Mouse (Mus musculus): ENCODE measurements around the gene Rpp25l. TPM values are rescaled to one million over a fixed set of nuclear protein-coding genes. Genes with fewer than 3 reads are reported as not detected.
A peak's percentile ranks its signal among the peaks of the same experiment; 100 is the strongest.

The Rpp25l gene
- polyA plus RNA-seq, 1 experiment from 2014 or later = 93.3 TPM

DNA sequence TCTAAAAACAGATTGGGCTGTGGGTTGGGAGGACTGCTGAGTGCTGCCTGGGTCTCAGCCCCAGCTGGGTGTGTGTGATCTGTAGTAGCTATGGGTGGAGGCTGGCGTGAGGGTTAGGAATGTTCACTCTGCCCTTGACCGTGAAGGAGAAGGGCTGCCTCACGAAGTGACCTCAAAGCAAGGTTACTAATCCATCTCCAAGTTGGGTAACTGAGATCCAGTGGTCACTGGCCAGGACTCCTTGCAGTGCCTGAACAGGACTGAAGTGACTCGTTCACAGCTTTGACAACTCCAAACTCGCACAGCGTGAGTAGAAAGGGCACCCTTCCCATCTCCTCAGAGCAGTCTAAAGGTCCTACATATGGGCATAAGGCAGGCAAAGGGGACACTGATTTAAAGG lies 34.5 kb downstream of the Rpp25l start:
- no peaks in the 10 kb centered on the region for H3K36me3 ChIP-seq
- no peak overlapping the region for H3K9ac ChIP-seq
- H3K27ac ChIP-seq = no peak overlapping the region
- no peak overlapping the region for H3K4me3 ChIP-seq
- H3K27me3 ChIP-seq = no peaks in the 10 kb centered on the region
- no peaks in the 10 kb centered on the region for H3K9me3 ChIP-seq
- no peak overlapping the region for H3K4me2 ChIP-seq
- 80% methylated on average over 6 of the region's 6 CpGs for WGBS
- H3K4me1 ChIP-seq = peaks cover 56% of the 10 kb centered on the region
- no peak for ATAC-seq (ENCODE audit: insufficient number of reproducible peaks, insufficient read depth, low FRiP score, low TSS enrichment, low read depth)

GRCm38 (mm10) chr4:41677006-41677629 lies 36.2 kb downstream of the Rpp25l start:
- no peaks in the 10 kb centered on the region for H3K9me3 ChIP-seq
- 48% methylated on average over 12 of the region's 13 CpGs for WGBS
- H3K4me1 ChIP-seq = peaks cover 54% of the 10 kb centered on the region
- H3K4me3 ChIP-seq = no peak overlapping the region
- H3K4me2 ChIP-seq = no peak overlapping the region
- H3K36me3 ChIP-seq = no peaks in the 10 kb centered on the region
- H3K9ac ChIP-seq = 0 out of 2 replicates have a peak overlapping the region, but pooled peaks have one; percentile 1
- H3K27me3 ChIP-seq = peaks cover 4% of the 10 kb centered on the region; the same call in 1 of the 2 replicates
- no peak overlapping the region for H3K27ac ChIP-seq
- ATAC-seq (ENCODE audit: insufficient number of reproducible peaks, insufficient read depth, low FRiP score, low TSS enrichment, low read depth) = no peak

GRCm38 (mm10) chr4:41676248-41677005 lies 36.9 kb downstream of the Rpp25l start:
- 68% methylated on average over 17 of the region's 17 CpGs for WGBS
- H3K4me3 ChIP-seq = no peak overlapping the region
- no peak for ATAC-seq (ENCODE audit: insufficient number of reproducible peaks, insufficient read depth, low FRiP score, low TSS enrichment, low read depth)
- H3K27ac ChIP-seq = no peak overlapping the region
- 0 out of 2 replicates have a peak overlapping the region, but pooled peaks have one; percentile 7 for H3K4me2 ChIP-seq
- no peaks in the 10 kb centered on the region for H3K9me3 ChIP-seq
- no peaks in the 10 kb centered on the region for H3K36me3 ChIP-seq
- H3K4me1 ChIP-seq = peaks cover 59% of the 10 kb centered on the region
- H3K27me3 ChIP-seq = peaks cover 4% of the 10 kb centered on the region; the same call in 1 of the 2 replicates
- 0 out of 2 replicates have a peak overlapping the region, but pooled peaks have one; percentile 22 for H3K9ac ChIP-seq

DNA sequence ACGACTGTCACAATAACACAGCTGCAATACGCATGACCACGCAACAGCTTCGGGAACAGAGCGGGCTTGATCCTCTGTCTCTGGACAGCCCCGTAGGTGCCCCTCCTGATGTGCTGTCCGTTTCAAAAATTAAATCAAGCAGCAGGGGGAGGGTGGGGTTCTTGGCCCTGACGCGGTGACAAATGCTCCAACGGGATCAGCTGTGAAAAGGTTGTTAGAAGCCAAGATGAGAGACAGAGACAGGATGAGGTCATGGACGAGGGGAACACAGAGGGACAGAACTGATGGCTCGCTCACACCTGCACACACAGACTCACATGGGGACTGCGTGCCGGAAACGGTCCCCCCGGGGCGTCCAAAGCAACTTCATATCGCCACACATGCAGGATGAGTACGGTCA lies 40.1 kb downstream of the Rpp25l start:
- no peak for ATAC-seq (ENCODE audit: insufficient number of reproducible peaks, insufficient read depth, low FRiP score, low TSS enrichment, low read depth)
- 70% methylated on average over 19 of the region's 19 CpGs for WGBS
- Histone ChIP-seq H3K4me2 (no peak overlapping the region), H3K27me3 (peaks cover 4% of the 10 kb centered on the region; the same call in 1 of the 2 replicates), H3K9me3 (no peaks in the 10 kb centered on the region), H3K4me1 (peaks cover 38% of the 10 kb centered on the region), H3K4me3 (no peak overlapping the region), H3K36me3 (no peaks in the 10 kb centered on the region), H3K27ac (no peak overlapping the region), H3K9ac (no peak overlapping the region)

GRCm38 (mm10) chr4:41672522-41672963 lies 40.8 kb downstream of the Rpp25l start:
- H3K9ac ChIP-seq = peak overlapping the region; percentile 12; the same call in 1 of the 2 replicates
- H3K4me1 ChIP-seq = peaks cover 35% of the 10 kb centered on the region
- WGBS = 40% methylated on average over 8 of the region's 8 CpGs
- peaks cover 4% of the 10 kb centered on the region; the same call in 1 of the 2 replicates for H3K27me3 ChIP-seq
- H3K27ac ChIP-seq = no peak overlapping the region
- H3K4me2 ChIP-seq = no peak overlapping the region
- no peaks in the 10 kb centered on the region for H3K9me3 ChIP-seq
- H3K36me3 ChIP-seq = no peaks in the 10 kb centered on the region
- ATAC-seq (ENCODE audit: insufficient number of reproducible peaks, insufficient read depth, low FRiP score, low TSS enrichment, low read depth) = no peak
- H3K4me3 ChIP-seq = no peak overlapping the region

- WGBS = 15% methylated on average over 8 of the region's 8 CpGs
- H3K36me3 ChIP-seq = no peaks in the 10 kb centered on the region
- H3K4me1 ChIP-seq = peaks cover 30% of the 10 kb centered on the region
- ATAC-seq (ENCODE audit: insufficient number of reproducible peaks, insufficient read depth, low FRiP score, low TSS enrichment, low read depth) = no peak
- no peak overlapping the region for H3K27ac ChIP-seq
- H3K4me2 ChIP-seq = peak overlapping the region; percentile 14; the same call in 1 of the 2 replicates
- peaks cover 4% of the 10 kb centered on the region; the same call in 1 of the 2 replicates for H3K27me3 ChIP-seq
- H3K9ac ChIP-seq = peak overlapping the region; percentile 12; the same call in 1 of the 2 replicates
- no peak overlapping the region for H3K4me3 ChIP-seq
- no peaks in the 10 kb centered on the region for H3K9me3 ChIP-seq
Observed at GRCm38 (mm10) chr4:41671963-41672480, 41.3 kb downstream of the Rpp25l start.

DNA sequence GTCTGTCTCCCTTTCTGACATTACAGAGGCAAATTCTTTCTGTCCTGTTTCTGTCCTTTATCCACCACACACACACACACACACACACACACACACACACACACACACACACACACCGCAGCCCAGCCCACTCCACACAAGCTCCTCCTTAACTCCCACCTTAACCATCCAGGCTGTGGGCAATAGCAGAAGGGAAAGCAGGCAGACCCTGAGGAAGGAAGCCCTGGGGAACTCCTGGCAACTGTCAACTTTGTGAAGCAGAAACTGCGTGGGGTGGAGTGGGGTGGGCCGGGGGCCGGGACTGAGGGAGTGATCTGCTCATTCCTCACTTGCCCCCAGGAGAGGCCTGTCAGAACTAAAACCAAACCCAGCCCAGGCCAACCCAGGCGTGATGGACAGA lies 41.8 kb downstream of the Rpp25l start:
- Histone ChIP-seq H3K36me3 (no peaks in the 10 kb centered on the region), H3K4me3 (no peak overlapping the region), H3K4me1 (peaks cover 27% of the 10 kb centered on the region), H3K27ac (no peak overlapping the region), H3K9me3 (no peaks in the 10 kb centered on the region), H3K4me2 (peak overlapping the region; percentile 14; the same call in 1 of the 2 replicates), H3K27me3 (peaks cover 4% of the 10 kb centered on the region; the same call in 1 of the 2 replicates), H3K9ac (peak overlapping the region; percentile 46; the same call in 1 of the 2 replicates)
- 37% methylated on average over 5 of the region's 5 CpGs for WGBS
- no peak for ATAC-seq (ENCODE audit: insufficient number of reproducible peaks, insufficient read depth, low FRiP score, low TSS enrichment, low read depth)

DNA sequence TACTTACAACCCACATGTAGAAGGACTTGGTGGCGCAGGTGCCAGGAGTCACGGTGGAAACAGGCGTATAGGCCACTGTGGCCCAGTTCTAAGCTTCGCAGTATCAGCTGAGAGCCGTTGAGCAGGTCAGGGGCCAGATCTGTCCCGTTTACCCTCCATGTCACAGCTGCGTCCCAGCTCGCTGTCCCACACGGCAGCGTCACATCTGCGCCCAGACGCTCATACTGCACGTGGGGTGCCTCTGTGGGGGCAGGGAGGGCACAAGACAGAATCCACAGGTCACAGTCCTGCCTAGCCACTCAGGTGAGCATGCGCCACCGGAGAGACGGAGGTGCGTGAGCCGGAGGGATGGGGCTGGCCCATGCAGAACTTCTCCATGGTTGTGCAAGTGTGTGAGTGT lies 42.5 kb downstream of the Rpp25l start:
- no peak overlapping the region for H3K4me3 ChIP-seq
- ATAC-seq (ENCODE audit: insufficient number of reproducible peaks, insufficient read depth, low FRiP score, low TSS enrichment, low read depth) = no peak
- H3K27me3 ChIP-seq = peaks cover 4% of the 10 kb centered on the region; the same call in 1 of the 2 replicates

GRCm38 (mm10) chr4:41666646-41667045 lies 46.7 kb downstream of the Rpp25l start:
- peaks cover 7% of the 10 kb centered on the region; the same call in 1 of the 2 replicates for H3K36me3 ChIP-seq
- no peak overlapping the region for H3K4me2 ChIP-seq
- no peak for ATAC-seq (ENCODE audit: insufficient number of reproducible peaks, insufficient read depth, low FRiP score, low TSS enrichment, low read depth)
- H3K4me3 ChIP-seq = no peak overlapping the region
- H3K9ac ChIP-seq = no peak overlapping the region
- H3K9me3 ChIP-seq = no peaks in the 10 kb centered on the region
- WGBS = 83% methylated on average over 11 of the region's 11 CpGs
- H3K4me1 ChIP-seq = peaks cover 44% of the 10 kb centered on the region
- peaks cover 18% of the 10 kb centered on the region for H3K27me3 ChIP-seq
- no peak overlapping the region for H3K27ac ChIP-seq

More for the DNA sequence above, 42.5 kb downstream of the Rpp25l start:
- Histone ChIP-seq H3K9me3 (no peaks in the 10 kb centered on the region), H3K9ac (no peak overlapping the region), H3K4me1 (peaks cover 22% of the 10 kb centered on the region), H3K4me2 (no peak overlapping the region), H3K27ac (no peak overlapping the region), H3K36me3 (no peaks in the 10 kb centered on the region)
- 90% methylated on average over 18 of the region's 18 CpGs for WGBS

DNA sequence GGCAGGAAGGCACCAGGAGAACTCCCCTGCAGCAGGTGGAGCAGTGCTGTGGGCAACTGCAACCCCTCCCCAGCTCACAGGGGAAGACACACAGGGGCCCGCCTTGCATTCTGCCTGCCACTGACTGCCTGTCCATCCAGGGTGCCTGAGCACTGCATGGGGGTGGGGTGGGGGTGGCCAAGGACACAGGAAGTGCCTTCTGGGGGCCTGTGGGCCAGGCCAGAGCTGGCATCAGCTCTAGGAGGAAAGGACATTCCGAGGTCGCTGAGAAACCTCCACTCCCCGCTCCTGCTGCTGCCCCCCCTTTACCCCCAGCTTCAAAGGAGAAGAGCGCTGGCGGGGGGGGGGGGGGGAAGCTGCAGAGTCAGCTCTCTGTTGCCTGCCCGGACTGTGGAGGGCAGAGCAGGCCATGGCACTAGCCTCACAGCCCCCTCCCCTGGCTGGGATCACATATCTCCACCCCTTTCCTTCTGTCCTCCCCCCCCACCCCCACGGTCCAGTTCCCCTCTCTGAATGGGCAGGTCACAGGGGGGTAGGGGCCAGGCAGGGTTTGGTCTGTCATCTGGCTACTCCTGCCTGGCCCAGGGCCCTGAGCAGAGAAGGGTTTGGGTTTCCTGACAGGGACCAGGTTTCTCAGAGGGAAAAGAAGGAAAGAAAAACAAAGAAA lies 48.2 kb downstream of the Rpp25l start:
- no peak for ATAC-seq (ENCODE audit: insufficient number of reproducible peaks, insufficient read depth, low FRiP score, low TSS enrichment, low read depth)
- Histone ChIP-seq H3K4me2 (peak overlapping the region; percentile 7; the same call in 1 of the 2 replicates), H3K4me1 (peaks cover 55% of the 10 kb centered on the region), H3K36me3 (peaks cover 7% of the 10 kb centered on the region; the same call in 1 of the 2 replicates), H3K9me3 (no peaks in the 10 kb centered on the region), H3K9ac (peak overlapping the region; percentile 49; the same call in 1 of the 2 replicates), H3K27me3 (peaks cover 18% of the 10 kb centered on the region), H3K27ac (peak overlapping the region; percentile 28; the same call in 1 of the 2 replicates), H3K4me3 (no peak overlapping the region)
- WGBS = 0% methylated on average over 5 of the region's 8 CpGs

- 25% methylated on average over 7 of the region's 7 CpGs for WGBS
- Histone ChIP-seq H3K4me2 (no peak overlapping the region), H3K27me3 (peaks cover 20% of the 10 kb centered on the region), H3K4me3 (no peak overlapping the region), H3K9me3 (no peaks in the 10 kb centered on the region), H3K9ac (0 out of 2 replicates have a peak overlapping the region, but pooled peaks have one; percentile 49), H3K27ac (no peak overlapping the region), H3K4me1 (peaks cover 61% of the 10 kb centered on the region), H3K36me3 (peaks cover 7% of the 10 kb centered on the region; the same call in 1 of the 2 replicates)
- no peak for ATAC-seq (ENCODE audit: insufficient number of reproducible peaks, insufficient read depth, low FRiP score, low TSS enrichment, low read depth)
Observed at GRCm38 (mm10) chr4:41664533-41664932, 48.8 kb downstream of the Rpp25l start.

Data from embryonic facial prominence, embryonic 13.5 days (tissue).